Mouse (Mus musculus): ENCODE results near the gene Olfr1221.
"Not testable (repeated sequence)": the region's sequence is repeated elsewhere in the genome, so short reads cannot be mapped to it uniquely, and the experiment has no call there.

The Olfr1221 gene

DNA sequence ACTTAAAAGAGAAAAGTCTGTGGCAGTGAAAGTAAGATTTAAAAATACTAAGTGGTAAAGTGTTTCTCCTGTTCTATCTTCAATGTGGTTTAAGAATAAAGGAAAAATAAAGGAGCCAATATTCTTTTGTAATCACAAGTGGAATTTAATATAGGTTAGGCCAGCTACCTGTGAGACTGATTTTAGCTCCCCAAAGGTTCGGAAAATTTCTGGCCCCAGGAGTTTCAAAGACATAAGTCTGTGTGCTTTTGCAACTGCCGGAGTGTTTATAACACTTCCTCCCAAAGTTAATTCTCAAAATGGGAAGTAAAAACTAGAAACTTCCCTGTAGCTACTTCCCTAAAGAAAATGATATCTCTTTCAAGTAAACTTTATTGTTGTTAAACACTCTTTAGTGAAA lies at the start of gene Olfr1221:
Gene Olfr1221 (minus strand): TSS at position 101 of the 400 bp plus-strand sequence.
- no peak for DNase-seq (ENCODE audit: low spot score in 2 of 2)

DNA sequence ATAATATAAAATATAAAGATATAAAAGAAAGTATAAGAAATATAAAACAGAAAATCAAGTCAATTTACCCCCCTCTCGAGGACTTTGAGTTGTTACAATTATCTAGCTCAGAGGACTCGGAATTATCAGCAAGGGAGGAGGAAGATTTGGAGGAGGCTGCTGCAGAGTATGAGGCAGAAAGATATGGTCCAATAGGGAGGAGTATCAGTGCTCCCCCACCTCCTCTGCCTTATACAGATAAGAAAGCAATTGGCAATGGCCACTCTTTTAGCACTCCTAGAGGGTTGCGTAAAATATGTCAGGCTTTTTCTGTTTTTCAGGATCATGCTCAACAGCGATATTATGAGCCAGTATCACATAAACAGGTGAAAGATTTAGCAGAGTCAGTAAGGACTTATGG lies 47.6 kb upstream of the Olfr1221 start:
- not testable (repeated sequence) for DNase-seq (ENCODE audit: low spot score in 2 of 2)

DNA sequence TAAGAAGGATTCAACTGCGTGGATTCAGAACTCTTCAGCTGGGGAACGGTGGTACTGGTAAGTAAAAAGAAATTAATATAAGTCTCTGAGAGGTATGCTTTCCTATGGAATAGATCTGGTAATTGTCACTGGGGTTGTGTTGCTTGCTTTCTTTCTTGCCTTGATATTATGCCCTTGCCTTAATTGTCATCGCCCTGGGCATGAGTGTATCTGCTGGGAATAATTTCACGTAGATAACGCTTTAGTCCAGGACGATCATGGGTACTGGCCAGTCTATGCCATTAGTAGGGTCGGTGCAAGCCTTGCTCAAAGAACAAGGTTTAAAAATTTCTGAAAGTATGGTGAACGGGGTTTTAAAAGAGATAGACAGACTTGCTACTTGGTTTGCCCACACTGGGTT lies 46.9 kb upstream of the Olfr1221 start, which contains the start of gene Olfr1224-ps1:
Gene Olfr1224-ps1 (minus strand): TSS at position 101 of the 400 bp plus-strand sequence.
- not testable (repeated sequence) for DNase-seq (ENCODE audit: low spot score in 2 of 2)

DNA sequence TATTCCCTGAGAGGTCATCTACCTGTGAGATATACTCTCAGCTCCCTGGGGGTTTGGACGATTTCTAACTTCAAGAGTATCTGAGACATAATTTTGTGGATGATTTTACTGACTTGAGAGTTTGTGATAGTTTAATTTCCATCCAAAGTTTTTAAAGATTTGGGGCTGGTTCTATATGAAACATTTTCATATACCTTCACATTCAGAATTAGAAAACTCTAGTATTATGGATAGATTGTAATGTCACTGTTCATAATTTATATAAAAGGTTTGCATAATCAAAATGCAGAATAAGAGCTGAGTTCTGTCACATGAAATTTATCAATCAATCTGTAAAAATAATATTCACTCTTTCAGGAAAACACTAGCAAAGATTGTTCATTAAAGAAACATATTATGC lies 34.4 kb upstream of the Olfr1221 start, which contains the start of gene Olfr1223:
Gene Olfr1223 (minus strand): TSS at position 101 of the 400 bp plus-strand sequence.
- DNase-seq (ENCODE audit: low spot score in 2 of 2), result no peak

DNA sequence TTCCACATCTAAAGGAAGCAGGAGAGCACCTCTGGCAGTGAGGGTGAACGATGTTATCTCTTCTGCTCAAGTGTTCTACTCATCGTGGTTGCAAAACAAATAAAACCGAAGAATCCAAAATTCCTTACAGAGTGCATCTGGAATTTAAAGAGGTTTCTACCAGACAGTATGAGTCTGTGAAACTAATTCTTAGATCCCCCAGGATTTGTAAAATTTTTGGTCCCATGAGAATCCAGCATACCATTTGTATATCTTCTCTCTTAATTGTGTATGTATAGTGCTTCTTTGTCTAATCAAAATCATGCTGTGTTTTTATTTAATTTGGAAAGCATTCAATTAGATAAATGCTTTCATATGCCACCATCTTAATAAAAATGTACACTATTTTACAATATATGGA lies 15.9 kb upstream of the Olfr1221 start, which contains the start of gene Olfr1222:
Gene Olfr1222 (minus strand): TSS at position 101 of the 400 bp plus-strand sequence.
- no peak for DNase-seq (ENCODE audit: low spot score in 2 of 2)

DNA sequence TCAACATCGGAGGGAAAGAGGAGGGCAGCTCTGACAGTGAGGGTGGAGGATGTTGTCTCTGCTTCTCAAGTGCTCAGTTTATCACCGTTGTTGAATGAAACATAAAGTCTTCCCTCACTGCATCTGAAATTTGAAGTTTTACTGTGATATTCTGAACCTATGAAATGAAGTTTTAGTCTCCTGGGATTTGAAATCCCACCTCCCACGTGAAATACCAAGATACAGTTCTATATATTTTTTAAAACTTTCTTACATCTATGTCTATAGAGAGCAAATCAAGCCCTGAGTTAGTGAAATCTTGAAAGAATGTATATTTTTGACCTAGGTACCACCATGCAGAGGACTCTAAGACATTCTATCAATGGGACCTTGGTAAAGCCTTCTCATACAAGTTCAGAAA lies 10.3 kb downstream of the Olfr1221 start, which contains the start of gene Olfr1220:
Gene Olfr1220 (minus strand): TSS at position 101 of the 400 bp plus-strand sequence.
- DNase-seq (ENCODE audit: low spot score in 2 of 2), result no peak

DNA sequence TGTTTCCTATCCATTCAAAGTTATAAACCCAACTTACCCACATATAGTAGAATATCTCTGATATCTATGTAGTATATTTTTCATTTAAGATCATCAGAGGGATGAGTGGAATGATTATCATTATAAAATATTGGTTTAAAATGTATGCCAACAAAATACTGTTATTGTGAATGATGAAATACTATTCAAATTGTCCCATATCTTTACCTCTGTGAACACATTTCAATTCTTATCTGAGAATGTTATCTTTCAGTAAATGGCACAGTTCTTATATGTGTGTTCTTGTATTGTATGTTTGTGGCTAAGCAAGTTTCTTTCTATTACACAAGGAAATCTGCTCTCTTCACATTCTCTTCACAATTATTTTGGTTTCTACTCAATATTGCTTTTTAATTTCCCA lies 11.4 kb downstream of the Olfr1221 start:
- no peak for DNase-seq (ENCODE audit: low spot score in 2 of 2)

DNA sequence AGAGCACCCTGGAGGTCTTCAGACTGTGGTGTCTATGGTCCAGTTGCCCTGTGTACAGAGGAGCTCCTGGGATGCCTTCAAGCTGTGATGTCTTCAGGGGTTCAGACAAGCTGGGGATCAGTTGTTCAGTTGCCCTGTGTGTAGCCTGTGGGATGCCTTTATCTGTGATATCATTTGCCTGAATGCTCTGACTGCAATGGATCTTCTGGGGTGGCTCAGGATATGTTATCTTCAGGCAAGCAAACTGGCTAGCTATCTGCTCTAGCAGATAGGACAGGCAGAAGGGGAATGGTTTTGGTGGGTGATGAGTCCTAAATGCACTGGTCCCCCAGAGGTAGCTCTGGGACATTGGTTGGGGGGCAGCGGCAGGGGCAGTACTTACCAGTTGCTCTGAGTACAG lies 23.2 kb downstream of the Olfr1221 start:
- DNase-seq (ENCODE audit: low spot score in 2 of 2), result no peak

DNA sequence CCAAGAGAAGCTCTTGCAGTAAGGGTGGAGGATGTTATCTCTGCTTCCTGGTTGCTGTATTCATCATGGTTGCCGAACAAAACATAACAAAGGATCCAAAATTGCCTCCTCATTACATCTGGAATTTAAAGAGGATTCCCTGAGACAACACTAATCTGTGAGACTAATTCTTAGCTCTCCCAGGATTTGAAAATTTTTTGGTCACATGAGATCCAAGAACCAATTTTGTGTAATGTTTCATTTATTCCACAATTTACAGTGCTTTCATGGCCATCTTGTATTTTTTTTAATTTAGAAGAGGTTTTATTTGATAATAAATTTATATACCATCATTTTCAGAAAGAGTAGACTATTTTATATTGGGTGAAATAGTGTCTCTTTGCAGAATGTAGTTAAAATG lies 33.7 kb downstream of the Olfr1221 start, which contains the start of gene Olfr1219:
Gene Olfr1219 (minus strand): TSS at position 101 of the 400 bp plus-strand sequence.
- no peak for DNase-seq (ENCODE audit: low spot score in 2 of 2)

DNA sequence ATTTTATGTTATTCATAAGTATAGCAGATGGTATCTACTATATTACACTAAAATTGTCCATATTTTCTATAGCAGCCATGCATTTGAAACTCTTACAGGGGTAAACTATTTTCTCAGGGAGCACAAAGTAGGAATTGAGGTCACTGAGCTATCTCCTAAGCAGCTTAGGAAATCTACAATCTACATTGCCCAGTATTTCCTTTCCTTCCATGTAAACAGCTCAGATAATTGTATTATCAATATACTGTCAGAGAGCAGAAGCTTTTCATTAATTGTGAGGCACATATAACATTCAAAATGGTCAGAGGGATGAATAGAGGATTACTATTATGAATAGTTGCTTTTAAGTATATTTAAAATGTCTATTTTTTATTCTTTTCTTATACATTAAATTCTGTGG lies 35.6 kb downstream of the Olfr1221 start:
- DNase-seq (ENCODE audit: low spot score in 2 of 2), result no peak

DNA sequence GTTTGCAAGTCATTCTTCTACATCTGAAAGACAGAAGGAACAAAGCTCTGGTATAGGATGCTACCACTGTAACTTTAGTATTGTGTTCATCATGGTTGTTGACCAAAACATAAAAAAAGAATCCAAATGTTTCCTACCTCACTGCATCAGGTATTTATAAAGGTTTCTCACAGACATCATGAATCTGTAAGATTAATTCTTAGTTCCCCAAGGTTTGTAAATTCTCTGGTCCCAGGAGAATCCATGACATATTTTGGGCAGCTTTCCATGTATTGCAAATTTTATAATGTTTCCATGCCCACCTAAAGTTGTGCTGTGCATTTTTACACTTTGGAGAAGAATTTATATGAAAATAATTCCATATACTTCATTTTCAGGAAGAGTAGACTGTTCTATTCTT lies 56.0 kb downstream of the Olfr1221 start, which contains the start of gene Olfr1218:
Gene Olfr1218 (minus strand): TSS at position 101 of the 400 bp plus-strand sequence.
- no peak for DNase-seq (ENCODE audit: low spot score in 2 of 2)

Data from urinary bladder, adult 18-20 months (tissue).